Mouse (Mus musculus): ENCODE data around the gene Qrfp.

Qrfp gene

DNA sequence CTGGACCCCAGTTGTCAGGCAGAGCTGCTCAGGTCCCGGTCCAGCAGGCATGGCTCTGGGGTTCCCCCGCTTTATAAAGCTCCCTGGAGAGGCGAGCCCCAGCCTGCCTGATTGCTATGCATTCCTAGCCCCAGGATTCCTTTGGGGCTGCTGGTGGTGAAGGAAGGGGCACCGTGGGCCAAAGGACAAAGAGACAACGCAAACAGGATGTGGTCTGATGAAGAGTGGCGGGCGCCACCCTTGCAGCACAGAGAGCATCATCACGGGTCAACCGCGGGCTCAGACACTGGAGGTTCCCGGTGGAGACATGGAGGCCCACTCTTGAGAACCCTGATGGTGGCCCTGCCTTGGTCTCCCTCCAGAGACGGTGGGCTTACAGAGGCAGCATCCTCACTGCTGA lies at the start of gene Qrfp:
Qrfp (minus strand) TSS at position 137 of the 400 bp plus-strand sequence.
- no peak for DNase-seq (ENCODE audit: low spot score in 2 of 2)

- no peak for DNase-seq (ENCODE audit: low spot score in 2 of 2)
Measured at GRCm38 (mm10) chr2:31858500-31858899, 48.1 kb upstream of the Qrfp start.

DNA sequence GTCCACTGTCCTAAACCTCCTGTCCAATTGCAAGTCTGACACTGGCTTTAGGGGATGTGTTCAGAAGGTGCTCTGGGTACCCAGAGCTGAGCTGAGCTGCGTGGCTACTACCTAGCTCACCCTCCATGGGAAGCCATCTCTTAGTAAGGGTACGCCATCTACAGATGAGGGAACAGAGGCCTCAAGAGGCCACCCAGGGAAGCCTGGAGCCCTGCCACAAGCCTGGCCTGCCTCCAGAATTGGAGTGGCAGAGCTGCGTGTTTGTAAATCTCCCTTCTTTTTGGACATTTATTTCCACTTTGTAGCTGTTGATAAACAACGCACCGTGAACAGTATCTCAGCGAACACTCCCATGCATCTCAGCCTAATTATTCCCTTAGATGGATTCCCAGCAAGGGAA lies 46.8 kb upstream of the Qrfp start:
- DNase-seq (ENCODE audit: low spot score in 2 of 2): peak in 1 of 2 experiments; percentile 65

- DNase-seq (ENCODE audit: low spot score in 2 of 2): no peak
Measured at GRCm38 (mm10) chr2:31855991-31856390, 45.6 kb upstream of the Qrfp start.

GRCm38 (mm10) chr2:31850141-31850540 lies 39.8 kb upstream of the Qrfp start:
- no peak for DNase-seq (ENCODE audit: low spot score in 2 of 2)

- no peak for DNase-seq (ENCODE audit: low spot score in 2 of 2)
Measured at GRCm38 (mm10) chr2:31847908-31848307, 37.5 kb upstream of the Qrfp start.

- DNase-seq (ENCODE audit: low spot score in 2 of 2): no peak
Measured at GRCm38 (mm10) chr2:31846692-31847660, 36.6 kb upstream of the Qrfp start.

- DNase-seq (ENCODE audit: low spot score in 2 of 2): peak in 1 of 2 experiments; percentile 46
Measured at GRCm38 (mm10) chr2:31845896-31846691, 35.7 kb upstream of the Qrfp start, which contains the start of gene Fibcd1. TSS of gene Fibcd1 (minus strand) at chr2:31846005.

DNA sequence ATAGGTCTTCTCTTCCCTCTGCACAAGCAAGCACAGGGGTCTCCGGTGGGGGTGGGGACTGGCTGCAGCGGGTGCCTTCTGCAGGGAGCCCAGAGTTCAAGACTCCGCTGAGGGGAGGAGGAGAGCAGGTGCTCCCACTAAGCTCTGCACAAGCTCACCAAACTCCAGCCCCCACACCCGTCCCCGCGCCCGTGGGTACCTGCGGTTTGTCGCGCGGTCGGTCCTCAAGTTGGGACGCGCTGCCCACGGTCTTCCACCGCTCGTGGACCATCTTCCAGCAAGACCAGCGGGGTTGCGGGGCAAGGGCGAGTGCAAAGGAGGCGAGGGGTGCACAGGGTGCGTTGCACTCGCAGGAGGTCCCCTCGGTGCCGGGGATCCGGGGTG lies 35.1 kb upstream of the Qrfp start:
- no peak for DNase-seq (ENCODE audit: low spot score in 2 of 2)

- no peak for DNase-seq (ENCODE audit: low spot score in 2 of 2)
Measured at GRCm38 (mm10) chr2:31844729-31845136, 34.4 kb upstream of the Qrfp start.

- DNase-seq (ENCODE audit: low spot score in 2 of 2): no peak
Measured at GRCm38 (mm10) chr2:31838868-31839267, 28.5 kb upstream of the Qrfp start.

GRCm38 (mm10) chr2:31836985-31837384 lies 26.6 kb upstream of the Qrfp start:
- DNase-seq (ENCODE audit: low spot score in 2 of 2): no peak

DNA sequence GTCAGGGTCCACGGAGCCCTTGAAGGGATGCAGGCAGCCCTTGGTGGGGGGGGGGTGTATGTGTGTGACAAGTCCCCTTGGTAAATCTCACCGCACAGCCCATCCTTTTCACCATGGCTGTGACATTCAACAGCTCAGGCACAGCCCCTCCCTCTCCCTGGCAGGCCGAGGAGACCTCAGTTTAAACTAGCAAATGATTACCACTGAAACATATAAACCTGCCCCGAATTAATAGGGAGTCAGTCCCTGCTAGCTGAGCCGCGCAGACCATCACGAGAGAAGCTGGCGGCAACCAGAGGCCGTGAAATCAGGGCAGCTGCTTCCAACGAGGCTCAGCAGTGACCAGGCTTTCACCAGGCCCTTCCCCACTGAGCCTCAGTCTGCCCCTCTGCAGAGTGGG lies 25.7 kb upstream of the Qrfp start:
- DNase-seq (ENCODE audit: low spot score in 2 of 2): no peak

GRCm38 (mm10) chr2:31828311-31828825 lies 18.0 kb upstream of the Qrfp start:
- no peak for DNase-seq (ENCODE audit: low spot score in 2 of 2)

DNA sequence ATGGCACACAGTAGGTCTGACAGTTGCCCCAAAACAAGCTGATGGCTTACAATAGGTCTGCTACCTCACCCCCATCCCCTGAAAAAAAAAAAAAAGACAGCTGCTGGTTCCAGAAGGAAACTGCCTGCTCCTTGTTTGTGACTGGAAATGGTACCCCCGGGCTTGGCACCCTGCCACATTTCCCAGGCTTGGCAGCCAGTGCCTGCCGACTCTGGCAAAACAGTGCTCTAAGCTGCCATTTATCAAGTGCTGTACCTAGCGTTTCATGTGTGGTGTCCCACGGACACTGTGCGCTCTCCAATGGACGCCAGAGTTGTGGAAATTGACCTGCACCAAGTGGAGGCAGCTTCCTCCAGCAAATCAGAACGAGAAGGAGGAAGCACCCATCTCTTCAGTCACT lies 17.5 kb upstream of the Qrfp start:
- peak; percentile 91 to 93 for DNase-seq (ENCODE audit: low spot score in 2 of 2)

DNA sequence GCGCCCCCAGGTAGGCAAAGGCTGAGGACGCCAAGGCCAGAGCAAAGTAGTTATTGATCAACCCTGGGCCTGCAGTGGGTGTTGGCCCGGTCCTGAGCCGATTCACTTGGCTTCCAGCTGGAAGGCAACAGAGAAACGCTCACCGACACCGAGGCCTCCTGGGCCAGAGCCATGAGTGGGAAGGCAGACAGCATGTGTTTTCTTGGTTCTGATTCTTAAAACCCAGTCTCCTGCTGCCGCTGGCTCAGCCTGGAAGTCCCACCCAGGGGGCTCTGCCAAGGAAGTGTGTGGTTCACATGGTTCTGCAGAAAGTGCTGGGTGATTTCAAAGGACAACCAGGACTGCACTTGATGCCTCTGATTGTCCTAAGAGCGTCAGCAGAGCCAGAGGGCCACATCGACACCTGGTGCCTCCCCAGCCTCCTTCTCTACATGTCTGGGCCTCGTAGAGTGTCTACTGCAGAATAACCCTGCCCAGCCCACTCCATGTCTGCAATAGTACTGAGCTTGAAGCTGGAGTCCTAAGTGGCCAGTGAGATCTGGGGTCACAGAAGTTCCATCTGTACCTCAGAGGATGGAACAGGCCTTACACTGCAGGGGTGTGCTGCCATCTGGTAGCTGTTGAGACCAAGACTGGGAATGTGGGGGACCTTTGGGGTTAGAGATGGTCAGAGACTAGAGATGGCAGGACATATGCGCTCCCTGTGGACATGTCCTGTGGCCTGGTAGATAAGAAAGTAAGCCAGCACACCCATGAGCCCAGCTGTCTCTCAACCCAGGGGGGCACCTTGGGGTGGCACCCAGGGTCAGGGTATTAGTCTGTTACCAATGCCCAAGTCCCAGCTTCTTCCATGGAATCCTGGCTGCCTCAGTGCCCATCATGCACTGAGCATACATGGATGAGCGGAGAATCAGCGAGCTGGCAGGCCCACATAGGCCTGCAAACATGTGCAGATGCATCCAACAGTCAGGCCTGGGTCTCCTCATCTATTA lies 16.0 kb upstream of the Qrfp start:
- peak; percentile 61 to 67 for DNase-seq (ENCODE audit: low spot score in 2 of 2)

- DNase-seq (ENCODE audit: low spot score in 2 of 2): no peak
Measured at GRCm38 (mm10) chr2:31825469-31825911, 15.1 kb upstream of the Qrfp start.

DNA sequence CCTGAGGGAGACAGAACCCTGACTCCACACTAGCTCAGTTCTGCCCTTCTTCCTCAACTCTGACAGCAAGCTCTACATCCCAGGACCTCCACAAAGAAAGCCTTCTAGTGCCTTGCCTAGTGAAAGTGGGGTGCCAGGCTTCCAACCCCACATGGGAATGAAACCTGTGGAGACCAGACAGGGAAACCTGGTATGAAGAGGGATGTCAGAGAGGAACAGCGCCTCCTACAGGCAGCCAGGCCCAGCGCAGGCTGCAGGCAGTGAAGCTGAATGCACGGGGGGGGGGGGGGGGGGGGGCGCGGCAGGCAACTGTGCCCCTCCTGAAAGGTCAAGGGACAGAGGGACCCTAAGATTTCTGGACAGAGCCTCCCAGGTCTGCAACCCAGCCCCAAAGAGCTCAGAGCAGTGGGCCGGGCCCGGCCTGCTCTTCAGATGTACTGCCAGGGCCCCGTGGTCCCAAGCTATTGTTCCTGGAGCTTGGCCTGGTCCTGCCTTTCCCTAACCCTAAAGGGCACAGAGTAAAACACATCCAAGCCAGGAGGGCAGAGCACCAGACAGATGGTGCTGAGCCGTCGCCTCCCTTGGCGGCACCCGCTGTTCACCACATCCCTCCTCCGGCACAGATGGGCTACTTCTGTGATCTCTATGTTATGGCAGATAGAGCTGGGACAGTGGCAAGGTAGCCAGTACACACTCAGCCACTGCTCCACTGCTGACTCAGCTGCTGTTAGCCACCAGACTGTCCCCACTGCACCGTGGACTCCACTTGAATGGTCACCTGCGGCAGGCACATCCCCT lies 13.8 kb upstream of the Qrfp start:
- no peak for DNase-seq (ENCODE audit: low spot score in 2 of 2)

GRCm38 (mm10) chr2:31822524-31823371 lies 12.4 kb upstream of the Qrfp start:
- DNase-seq (ENCODE audit: low spot score in 2 of 2): peak; percentile 71 to 85
